In genomic region chr13:13393228-13394095, GRCm38 (mm10) we compare ENCODE assay signal across 8 mouse cellular contexts. TPM values are rescaled to one million over a fixed set of nuclear protein-coding genes. Genes with fewer than 3 reads are reported as not detected.
A peak's percentile ranks its signal among the peaks of the same experiment; 100 is the strongest.
DNase-seq lines count a peak whose midpoint lies in the region; ATAC-seq and TF ChIP-seq lines count a peak whose summit lies in the region.
"Not testable (repeated sequence)": the region's sequence is repeated elsewhere in the genome, so short reads cannot be mapped to it uniquely, and the experiment has no call there.

Gpr137b (minus strand) TSS chr13:13394014.

- not testable (repeated sequence) for H3K36me3 ChIP-seq in hindbrain, embryonic 13.5 days; neural tube, embryonic 13.5 days

- not testable (repeated sequence) for TF ChIP-seq POLR2A in cortical plate, adult 2 months (IDR thresholded peaks at IDR 0.05; ENCODE audit: extremely low read depth, insufficient read depth, low read length)

- peak within 1 kb of the TSS; percentile 51 for H3K4me3 ChIP-seq in cortical plate, adult 2 months (ENCODE audit: insufficient read depth, low read length)
- peak within 1 kb of the TSS; percentile 74 for H3K4me3 ChIP-seq in gastrocnemius, adult 2 months
- H3K4me3 ChIP-seq in hindbrain, embryonic 13.5 days = peak within 1 kb of the TSS; percentile 45
- H3K4me3 ChIP-seq in neural tube, embryonic 13.5 days = peak within 1 kb of the TSS; percentile 43

- DNase-seq in ZHBTc4 (ENCODE audit: low read depth, low spot score) = peak; percentile 69
- DNase-seq in gastrocnemius, adult 2 months = peak; percentile 58
- DNase-seq in layer of hippocampus, adult 9-11 months = peak; percentile 38
- peak; percentile 65 to 69 for DNase-seq in lung, adult 18-20 months
- peak; percentile 15 for DNase-seq in thymus, adult 18-20 months

- intact Hi-C loops in gastrocnemius, adult 2 months (cut with DNase I) = not testable (repeated sequence)

- H3K9me3 ChIP-seq in hindbrain, embryonic 13.5 days; neural tube, embryonic 13.5 days: not testable (repeated sequence)

- WGBS in hindbrain, embryonic 13.5 days = under 1% methylated on average over 55 of the region's 78 CpGs
- under 1% methylated on average over 58 of the region's 78 CpGs for WGBS in neural tube, embryonic 13.5 days

- TF ChIP-seq CTCF in cortical plate, adult 2 months (IDR thresholded peaks at IDR 0.05; ENCODE audit: extremely low read depth, insufficient read depth, low read length); gastrocnemius, adult 2 months (IDR thresholded peaks at IDR 0.05): not testable (repeated sequence)

- not testable (repeated sequence) for H3K27me3 ChIP-seq in hindbrain, embryonic 13.5 days; neural tube, embryonic 13.5 days

- H3K9ac ChIP-seq in hindbrain, embryonic 13.5 days = peak within 1 kb of the TSS; percentile 66
- peak within 1 kb of the TSS; percentile 71 for H3K9ac ChIP-seq in neural tube, embryonic 13.5 days

- ATAC-seq in hindbrain, embryonic 13.5 days (ENCODE audit: low FRiP score) = peak; percentile 92
- peak; percentile 92 for ATAC-seq in neural tube, embryonic 13.5 days (ENCODE audit: low read depth)

- H3K4me1 ChIP-seq in cortical plate, adult 2 months (ENCODE audit: control insufficient read depth, insufficient read depth, low read length); hindbrain, embryonic 13.5 days (replicated peaks); neural tube, embryonic 13.5 days (replicated peaks): not testable (repeated sequence)

- peak within 1 kb of the TSS; percentile 52 for H3K4me2 ChIP-seq in hindbrain, embryonic 13.5 days
- H3K4me2 ChIP-seq in neural tube, embryonic 13.5 days = peak within 1 kb of the TSS; percentile 54

- not testable (repeated sequence) for H3K27ac ChIP-seq in cortical plate, adult 2 months (ENCODE audit: insufficient read depth, low read length)
- H3K27ac ChIP-seq in gastrocnemius, adult 2 months = peak within 1 kb of the TSS; percentile 81
- peak within 1 kb of the TSS; percentile 79 for H3K27ac ChIP-seq in hindbrain, embryonic 13.5 days
- H3K27ac ChIP-seq in neural tube, embryonic 13.5 days (replicated peaks) = peak within 1 kb of the TSS; percentile 76

RNA-seq across cellular contexts. Expression of gene Gpr137b, which starts in this region (rescaled TPM):
- polyA plus RNA-seq in cortical plate, adult 2 months (2012; rRNA removed) = 16.0 and 17.7 TPM in 2 replicates
- 1 to 10 TPM; 2.2 to 3.0 TPM for total RNA-seq in gastrocnemius, adult 2 months (2021)
- polyA plus RNA-seq in hindbrain, embryonic 13.5 days (2015; fragmentation: Nextera tagmentation; extraction: Ambion mirVana) = 27.6 and 27.9 TPM in 2 replicates
- polyA plus RNA-seq in neural tube, embryonic 13.5 days (2015; fragmentation: Nextera tagmentation; extraction: Ambion mirVana) = 25.0 and 26.1 TPM in 2 replicates

Comparison
In these comparisons a context has a peak if more than half of its experiments do, and no peak if none do; other contexts are left out.
1. DNase-seq: peak in every context shown above with its lines; median percentile 69 in ZHBTc4; 67 in lung, adult 18-20 months; 58 in gastrocnemius, adult 2 months; 38 in layer of hippocampus, adult 9-11 months; 15 in thymus, adult 18-20 months.